Mouse (Mus musculus): ENCODE data around the gene St8sia4.
"Not testable (repeated sequence)": the region's sequence is repeated elsewhere in the genome, so short reads cannot be mapped to it uniquely, and the experiment has no call there.

The St8sia4 gene

GRCm38 (mm10) chr1:95598108-95598507 lies 69.3 kb downstream of the St8sia4 start:
- DNase-seq (ENCODE audit: extremely low read depth, insufficient read length, low spot score) = no peak

GRCm38 (mm10) chr1:95596825-95597224 lies 70.5 kb downstream of the St8sia4 start:
- no peak for DNase-seq (ENCODE audit: extremely low read depth, insufficient read length, low spot score)

- DNase-seq (ENCODE audit: extremely low read depth, insufficient read length, low spot score) = no peak
Measured at GRCm38 (mm10) chr1:95591101-95591500, 76.3 kb downstream of the St8sia4 start.

- no peak for DNase-seq (ENCODE audit: extremely low read depth, insufficient read length, low spot score)
Measured at GRCm38 (mm10) chr1:95590108-95590507, 77.3 kb downstream of the St8sia4 start.

GRCm38 (mm10) chr1:95589471-95589870 lies 77.9 kb downstream of the St8sia4 start:
- DNase-seq (ENCODE audit: extremely low read depth, insufficient read length, low spot score) = no peak

- no peak for DNase-seq (ENCODE audit: extremely low read depth, insufficient read length, low spot score)
Measured at GRCm38 (mm10) chr1:95583310-95583709, 84.1 kb downstream of the St8sia4 start.

- no peak for DNase-seq (ENCODE audit: extremely low read depth, insufficient read length, low spot score)
Measured at GRCm38 (mm10) chr1:95582264-95582663, 85.1 kb downstream of the St8sia4 start.

- DNase-seq (ENCODE audit: extremely low read depth, insufficient read length, low spot score) = no peak
Measured at GRCm38 (mm10) chr1:95572619-95573540, 94.5 kb downstream of the St8sia4 start.

GRCm38 (mm10) chr1:95571106-95571505 lies 96.3 kb downstream of the St8sia4 start:
- no peak for DNase-seq (ENCODE audit: extremely low read depth, insufficient read length, low spot score)

GRCm38 (mm10) chr1:95554556-95554955 lies 112.8 kb downstream of the St8sia4 start:
- DNase-seq (ENCODE audit: extremely low read depth, insufficient read length, low spot score) = not testable (repeated sequence)

GRCm38 (mm10) chr1:95541460-95541859 lies 125.9 kb downstream of the St8sia4 start:
- DNase-seq (ENCODE audit: extremely low read depth, insufficient read length, low spot score) = no peak
